Comparison of ENCODE assay signal across 25 mouse cellular contexts in genomic region chr10:58843100-58843499, GRCm38 (mm10). TPM values are rescaled to one million over a fixed set of nuclear protein-coding genes. Genes with fewer than 3 reads are reported as not detected.
"Had no signal": no experiment of that assay in that cellular context is flagged by ENCODE, and none has a peak within 500 bp of the region (broad histone marks: within the 10 kb centered on the region; RNA-seq: fewer than 3 reads in every experiment).

No protein-coding gene starts in this region.

- ATAC-seq: hindbrain, postnatal 0 days; intestine, embryonic 16.5 days; liver, embryonic 12.5 days had no signal

- DNase-seq: gastrocnemius, postnatal 14 days; gastrocnemius, postnatal 36 days; heart, adult 18-20 months; heart, postnatal 10 days; heart, postnatal 36 days; kidney, adult 11 months; kidney, adult 2 months; kidney, adult 9 months; kidney, postnatal 14 days; kidney, postnatal 4 days; layer of hippocampus, adult 9-11 months; layer of hippocampus, postnatal 36 days; left cerebral cortex, postnatal 4 days had no signal

- H3K27ac ChIP-seq: heart, embryonic 10.5 days; hindbrain, embryonic 13.5 days; hindbrain, embryonic 15.5 days; hindbrain, postnatal 0 days; kidney, embryonic 15.5 days; kidney, postnatal 0 days; limb, embryonic 13.5 days; limb, embryonic 15.5 days; liver, embryonic 12.5 days had no signal

- H3K4me1 ChIP-seq: heart, embryonic 10.5 days; heart, embryonic 12.5 days; kidney, embryonic 15.5 days; liver, embryonic 12.5 days had no signal

- H3K4me3 ChIP-seq: heart, embryonic 10.5 days; heart, embryonic 12.5 days; hindbrain, embryonic 13.5 days; hindbrain, embryonic 15.5 days; kidney, embryonic 15.5 days; limb, embryonic 13.5 days; limb, embryonic 15.5 days; liver, embryonic 12.5 days had no signal

RNA-seq across cellular contexts. Expression of gene Sh3rf3, which starts 29.9 kb away (rescaled TPM):
- total RNA-seq: liver, adult 2 months had no signal
- polyA plus RNA-seq: liver, adult 2 months; liver, embryonic 12.5 days had no signal
